Mouse (Mus musculus): ENCODE measurements around the gene Eif6. TPM values are rescaled to one million over a fixed set of nuclear protein-coding genes. Genes with fewer than 3 reads are reported as not detected.
"Not testable (repeated sequence)": the region's sequence is repeated elsewhere in the genome, so short reads cannot be mapped to it uniquely, and the experiment has no call there.

Gene Eif6
- polyA plus RNA-seq, 1 experiment from 2014 or later: 141 TPM

GRCm38 (mm10) chr2:155849464-155849863, 22.7 kb upstream of the Eif6 start:
- H3K36me3 ChIP-seq (ENCODE audit: insufficient read depth, low read length): peaks cover 22% of the 10 kb centered on the region
- H3K4me2 ChIP-seq (replicated peaks; ENCODE audit: low read depth, low read length): no peak overlapping the region
- H3K27me3 ChIP-seq (replicated peaks; ENCODE audit: insufficient read depth, low read length): no peaks in the 10 kb centered on the region
- no peak for DNase-seq (ENCODE audit: low spot score)
- ATAC-seq: no peak
- H3K27ac ChIP-seq (ENCODE audit: low read length): no peak overlapping the region
- H3K4me3 ChIP-seq (ENCODE audit: low read depth, low read length): no peak overlapping the region
- H3K9ac ChIP-seq (replicated peaks; ENCODE audit: low read depth): no peak overlapping the region
- H3K9me3 ChIP-seq (ENCODE audit: low read length): no peaks in the 10 kb centered on the region
- TF ChIP-seq EP300 (IDR thresholded peaks at IDR 0.05) (no peak), CTCF (IDR thresholded peaks at IDR 0.05) (no peak)
- H3K4me1 ChIP-seq (ENCODE audit: insufficient read depth, low read depth, low read length): no peaks in the 10 kb centered on the region
- 60% methylated on average over 7 of the region's 7 CpGs for whole genome bisulfite sequencing

GRCm38 (mm10) chr2:155848291-155848690, 21.6 kb upstream of the Eif6 start:
- Histone ChIP-seq H3K9me3 (ENCODE audit: low read length) (no peaks in the 10 kb centered on the region), H3K4me1 (ENCODE audit: insufficient read depth, low read depth, low read length) (no peaks in the 10 kb centered on the region), H3K27ac (ENCODE audit: low read length) (no peak overlapping the region), H3K4me2 (replicated peaks; ENCODE audit: low read depth, low read length) (no peak overlapping the region), H3K27me3 (replicated peaks; ENCODE audit: insufficient read depth, low read length) (no peaks in the 10 kb centered on the region), H3K4me3 (ENCODE audit: low read depth, low read length) (no peak overlapping the region), H3K9ac (replicated peaks; ENCODE audit: low read depth) (no peak overlapping the region), H3K36me3 (ENCODE audit: insufficient read depth, low read length) (peaks cover 19% of the 10 kb centered on the region)
- DNase-seq (ENCODE audit: low spot score) (peak; percentile 88), ATAC-seq (peak; percentile 50)
- TF ChIP-seq CTCF (IDR thresholded peaks at IDR 0.05): peak; percentile 97
- no peak for TF ChIP-seq EP300 (IDR thresholded peaks at IDR 0.05)
- WGBS: 25% methylated on average over 6 of the region's 6 CpGs

- no peak overlapping the region for H3K27ac ChIP-seq (ENCODE audit: low read length)
- no peaks in the 10 kb centered on the region for H3K4me1 ChIP-seq (ENCODE audit: insufficient read depth, low read depth, low read length)
- H3K27me3 ChIP-seq (replicated peaks; ENCODE audit: insufficient read depth, low read length): no peaks in the 10 kb centered on the region
- H3K36me3 ChIP-seq (ENCODE audit: insufficient read depth, low read length): peaks cover 18% of the 10 kb centered on the region
- H3K4me3 ChIP-seq (ENCODE audit: low read depth, low read length): no peak overlapping the region
- no peak overlapping the region for H3K9ac ChIP-seq (replicated peaks; ENCODE audit: low read depth)
- TF ChIP-seq EP300 (IDR thresholded peaks at IDR 0.05) (no peak), CTCF (IDR thresholded peaks at IDR 0.05) (no peak)
- 68% methylated on average over 8 of the region's 8 CpGs for WGBS
- ATAC-seq (no peak), DNase-seq (ENCODE audit: low spot score) (no peak)
- no peak overlapping the region for H3K4me2 ChIP-seq (replicated peaks; ENCODE audit: low read depth, low read length)
- no peaks in the 10 kb centered on the region for H3K9me3 ChIP-seq (ENCODE audit: low read length)
Measured at GRCm38 (mm10) chr2:155846930-155847329, 20.2 kb upstream of the Eif6 start.

- H3K4me2 ChIP-seq (replicated peaks; ENCODE audit: low read depth, low read length): no peak overlapping the region
- no peak overlapping the region for H3K4me3 ChIP-seq (ENCODE audit: low read depth, low read length)
- no peak for ATAC-seq
- no peaks in the 10 kb centered on the region for H3K9me3 ChIP-seq (ENCODE audit: low read length)
- 70% methylated on average over 4 of the region's 4 CpGs for WGBS
- no peaks in the 10 kb centered on the region for H3K36me3 ChIP-seq (ENCODE audit: insufficient read depth, low read length)
- TF ChIP-seq CTCF (IDR thresholded peaks at IDR 0.05) (no peak), EP300 (IDR thresholded peaks at IDR 0.05) (no peak)
- DNase-seq (ENCODE audit: low spot score): no peak
- no peaks in the 10 kb centered on the region for H3K27me3 ChIP-seq (replicated peaks; ENCODE audit: insufficient read depth, low read length)
- H3K9ac ChIP-seq (replicated peaks; ENCODE audit: low read depth): no peak overlapping the region
- H3K4me1 ChIP-seq (ENCODE audit: insufficient read depth, low read depth, low read length): no peaks in the 10 kb centered on the region
- no peak overlapping the region for H3K27ac ChIP-seq (ENCODE audit: low read length)
Measured at GRCm38 (mm10) chr2:155838961-155839360, 12.2 kb upstream of the Eif6 start.

- Histone ChIP-seq H3K9ac (replicated peaks; ENCODE audit: low read depth) (no peak overlapping the region), H3K27ac (ENCODE audit: low read length) (no peak overlapping the region), H3K27me3 (replicated peaks; ENCODE audit: insufficient read depth, low read length) (no peaks in the 10 kb centered on the region), H3K4me2 (replicated peaks; ENCODE audit: low read depth, low read length) (no peak overlapping the region), H3K9me3 (ENCODE audit: low read length) (no peaks in the 10 kb centered on the region), H3K36me3 (ENCODE audit: insufficient read depth, low read length) (no peaks in the 10 kb centered on the region), H3K4me1 (ENCODE audit: insufficient read depth, low read depth, low read length) (no peaks in the 10 kb centered on the region), H3K4me3 (ENCODE audit: low read depth, low read length) (no peak overlapping the region)
- ATAC-seq: no peak
- no peak for DNase-seq (ENCODE audit: low spot score)
- no peak for TF ChIP-seq EP300 (IDR thresholded peaks at IDR 0.05)
- no peak for TF ChIP-seq CTCF (IDR thresholded peaks at IDR 0.05)
- 52% methylated on average over 3 of the region's 3 CpGs for WGBS
Measured at GRCm38 (mm10) chr2:155837961-155838360, 11.2 kb upstream of the Eif6 start.

GRCm38 (mm10) chr2:155834732-155835131, 8.0 kb upstream of the Eif6 start, which contains the start of gene Fam83c:
Gene Fam83c (minus strand): TSS chr2:155834854.
- no peak for ATAC-seq
- Histone ChIP-seq H3K4me2 (replicated peaks; ENCODE audit: low read depth, low read length) (no peak within 1 kb of the TSS), H3K9ac (replicated peaks; ENCODE audit: low read depth) (no peak within 1 kb of the TSS), H3K36me3 (ENCODE audit: insufficient read depth, low read length) (no peaks in the 10 kb centered on the region), H3K4me1 (ENCODE audit: insufficient read depth, low read depth, low read length) (no peaks in the 10 kb centered on the region), H3K4me3 (ENCODE audit: low read depth, low read length) (no peak within 1 kb of the TSS), H3K9me3 (ENCODE audit: low read length) (no peaks in the 10 kb centered on the region), H3K27ac (ENCODE audit: low read length) (no peak within 1 kb of the TSS), H3K27me3 (replicated peaks; ENCODE audit: insufficient read depth, low read length) (no peaks in the 10 kb centered on the region)
- no peak for TF ChIP-seq EP300 (IDR thresholded peaks at IDR 0.05)
- no peak for TF ChIP-seq CTCF (IDR thresholded peaks at IDR 0.05)
- DNase-seq (ENCODE audit: low spot score): no peak
- 39% methylated on average over 9 of the region's 9 CpGs for WGBS

- not testable (repeated sequence) for H3K9ac ChIP-seq (replicated peaks; ENCODE audit: low read depth); H3K27me3 ChIP-seq (replicated peaks; ENCODE audit: insufficient read depth, low read length); H3K9me3 ChIP-seq (ENCODE audit: low read length); H3K4me2 ChIP-seq (replicated peaks; ENCODE audit: low read depth, low read length); H3K4me1 ChIP-seq (ENCODE audit: insufficient read depth, low read depth, low read length); ATAC-seq; DNase-seq (ENCODE audit: low spot score); H3K4me3 ChIP-seq (ENCODE audit: low read depth, low read length); H3K27ac ChIP-seq (ENCODE audit: low read length); H3K36me3 ChIP-seq (ENCODE audit: insufficient read depth, low read length)
- 56% methylated on average over 1 of the region's 1 CpGs for WGBS
- peak; percentile 44 for TF ChIP-seq CTCF (IDR thresholded peaks at IDR 0.05)
Measured at GRCm38 (mm10) chr2:155832087-155832486, 5.4 kb upstream of the Eif6 start.

Measured in lung, postnatal 0 days (tissue).